Mouse (Mus musculus) liver, embryonic 14.5 days (tissue): ENCODE results near the gene Rsf1. TPM values are rescaled to one million over a fixed set of nuclear protein-coding genes. Genes with fewer than 3 reads are reported as not detected.

Source experiments
- ATAC-seq: fragments of 200-750 bp; cut with Nextera tagmentation; 2 replicates; pipeline ENCODE4 v1.8.0; 2017; ENCODE audit warnings: moderate number of reproducible peaks, mild to moderate bottlenecking, moderate library complexity; ENCODE audit not compliant: insufficient read depth
- DNase-seq, 3 experiments: peaks; one replicate each; pipeline ENCODE4 v3.0.0-alpha.2; 2012 to 2013; ENCODE audit warnings: low read depth in 3 of 3, low spot score in 3 of 3
- H3K27ac ChIP-seq: fragments of 300-500 bp; sonication (generic); 2 replicates; pipeline ENCODE4 v1.5.1; 2014; ENCODE audit warnings: moderate library complexity, mild to moderate bottlenecking, control low read depth, inconsistent platforms
- H3K27me3 ChIP-seq: fragments of 300-500 bp; sonication (generic); 2 replicates; pipeline ENCODE4 v1.6.1; 2014; ENCODE audit warnings: mild to moderate bottlenecking, low read length, moderate library complexity; ENCODE audit not compliant: control insufficient read depth, insufficient read depth
- H3K36me3 ChIP-seq: fragments of 300-500 bp; sonication (generic); replicated peaks from 2 replicates; pipeline ENCODE4 v1.6.1; 2014; ENCODE audit warnings: low read depth; ENCODE audit not compliant: control insufficient read depth, insufficient read depth
- H3K4me1 ChIP-seq, 2 experiments: fragments of 200-500 bp in 1 of 2; fragments of 300-500 bp in 1 of 2; sonication (generic) in 1 of 2; replicated peaks; 2 replicates each; pipeline ENCODE4 v1.6.1; 2012 to 2014; ENCODE audit warnings: antibody characterized with exemption in 1 of 2, inconsistent platforms in 1 of 2, low read length in 1 of 2; ENCODE audit not compliant: control insufficient read depth in 2 of 2, insufficient read depth in 2 of 2
- H3K4me2 ChIP-seq: fragments of 300-500 bp; sonication (generic); 2 replicates; pipeline ENCODE4 v1.6.1; 2014; ENCODE audit warnings: low read depth, mild to moderate bottlenecking, control low read depth, moderate library complexity
- H3K4me3 ChIP-seq, 2 experiments: fragments of 200-500 bp in 1 of 2; fragments of 300-500 bp in 1 of 2; sonication (generic) in 1 of 2; 2 replicates each; pipeline ENCODE4 v1.5.1; 2012 to 2014; ENCODE audit warnings: low read depth in 2 of 2, low read length in 2 of 2, mild to moderate bottlenecking in 2 of 2, control low read depth in 1 of 2, inconsistent platforms in 1 of 2, moderate library complexity in 1 of 2; ENCODE audit not compliant: insufficient read depth in 1 of 2
- H3K9ac ChIP-seq: fragments of 300-500 bp; sonication (generic); replicated peaks from 2 replicates; pipeline ENCODE4 v1.6.1; 2014; ENCODE audit warnings: mild to moderate bottlenecking, control low read depth, moderate library complexity
- H3K9me3 ChIP-seq: fragments of 300-500 bp; sonication (generic); 2 replicates; pipeline ENCODE4 v1.6.1; 2016; ENCODE audit warnings: low read length, mixed read lengths; ENCODE audit not compliant: control insufficient read depth
- CTCF ChIP-seq: IDR thresholded peaks from 2 replicates; pipeline ENCODE4 v1.5.1; 2016; ENCODE audit warnings: antibody characterized with exemption, low read depth, control low read depth
- EP300 ChIP-seq: IDR thresholded peaks from 2 replicates; pipeline ENCODE4 v1.6.1; 2016; ENCODE audit warnings: antibody characterized with exemption, low read depth
- WGBS: fragments of 180-500 bp; shearing (Covaris S2); extraction: QIAGEN DNeasy Blood & Tissue Kit; methylation state at CpG from one replicate; pipeline ENCODE4 v1.1.7; 2014; ENCODE audit not compliant: insufficient replicate concordance; 5-methylcytosine and 5-hydroxymethylcytosine counted together
- polyA plus RNA-seq, 2 experiments: library from polyadenylated mRNA; depleted of rRNA in 1 of 2; stranded (reverse) in 1 of 2; unstranded in 1 of 2; fragments of >200 nt; fragmentation: Nextera tagmentation in 1 of 2; extraction: Ambion mirVana in 1 of 2; gene quantifications; 2 replicates each; pipeline versions ENCODE4 v1.2.1 to v1.2.3; 2012 to 2014

Gene Rsf1
- polyA plus RNA-seq, 2 experiments = 2.8 to 4.9 TPM

- Histone ChIP-seq H3K9ac (no peak overlapping the region), H3K27ac (no peak overlapping the region), H3K4me2 (no peak overlapping the region), H3K9me3 (no peaks in the 10 kb centered on the region), H3K4me3 (no peak overlapping the region), H3K27me3 (no peaks in the 10 kb centered on the region), H3K4me1 (peaks cover 19 to 22% of the 10 kb centered on the region in 2 experiments), H3K36me3 (no peaks in the 10 kb centered on the region)
- 78% methylated on average over 4 of the region's 4 CpGs for WGBS
- no peak for ATAC-seq
- no peak for DNase-seq
- TF ChIP-seq CTCF = no peak
Observed at GRCm38 (mm10) chr7:97592396-97592795, 12.7 kb downstream of the Rsf1 start.

- H3K36me3 ChIP-seq = no peaks in the 10 kb centered on the region
- H3K4me1 ChIP-seq = peaks cover 18 to 23% of the 10 kb centered on the region in 2 experiments
- no peak overlapping the region for H3K4me3 ChIP-seq
- H3K9me3 ChIP-seq = no peaks in the 10 kb centered on the region
- H3K9ac ChIP-seq = no peak overlapping the region
- 72% methylated on average over 2 of the region's 2 CpGs for WGBS
- DNase-seq (no peak), ATAC-seq (no peak)
- TF ChIP-seq EP300 = no peak
- no peak for TF ChIP-seq CTCF
- no peaks in the 10 kb centered on the region for H3K27me3 ChIP-seq
- no peak overlapping the region for H3K4me2 ChIP-seq
- H3K27ac ChIP-seq = no peak overlapping the region
Observed at GRCm38 (mm10) chr7:97593535-97593934, 13.8 kb downstream of the Rsf1 start.

- Histone ChIP-seq H3K9me3 (no peaks in the 10 kb centered on the region), H3K4me3 (no peak overlapping the region), H3K4me2 (no peak overlapping the region), H3K4me1 (peaks cover 2 to 5% of the 10 kb centered on the region in 2 experiments; a peak in 3 of 4 replicates), H3K36me3 (no peaks in the 10 kb centered on the region), H3K27me3 (no peaks in the 10 kb centered on the region), H3K27ac (no peak overlapping the region), H3K9ac (no peak overlapping the region)
- WGBS = 40% methylated on average over 2 of the region's 2 CpGs
- DNase-seq (no peak), ATAC-seq (no peak)
- no peak for TF ChIP-seq EP300
- TF ChIP-seq CTCF = no peak
Observed at GRCm38 (mm10) chr7:97598548-97598947, 18.9 kb downstream of the Rsf1 start.

- Histone ChIP-seq H3K27ac (no peak overlapping the region), H3K27me3 (no peaks in the 10 kb centered on the region), H3K36me3 (peaks cover 3% of the 10 kb centered on the region; the same call in 1 of the 2 replicates), H3K4me2 (no peak overlapping the region), H3K4me3 (no peak overlapping the region), H3K9me3 (no peaks in the 10 kb centered on the region), H3K9ac (no peak overlapping the region), H3K4me1 (no peaks in the 10 kb centered on the region)
- ATAC-seq (no peak), DNase-seq (no peak)
- 87% methylated on average over 5 of the region's 5 CpGs for WGBS
- TF ChIP-seq CTCF (no peak), EP300 (no peak)
Observed at GRCm38 (mm10) chr7:97621346-97621745, 41.7 kb downstream of the Rsf1 start.

GRCm38 (mm10) chr7:97622676-97623075, 43.0 kb downstream of the Rsf1 start:
- H3K4me3 ChIP-seq = no peak overlapping the region
- H3K4me2 ChIP-seq = no peak overlapping the region
- ATAC-seq = no peak
- no peak for TF ChIP-seq EP300
- no peak for TF ChIP-seq CTCF
- no peaks in the 10 kb centered on the region for H3K9me3 ChIP-seq
- H3K27me3 ChIP-seq = no peaks in the 10 kb centered on the region
- no peak overlapping the region for H3K27ac ChIP-seq
- H3K9ac ChIP-seq = no peak overlapping the region
- DNase-seq = no peak
- no peaks in the 10 kb centered on the region for H3K4me1 ChIP-seq
- peaks cover 2% of the 10 kb centered on the region; the same call in 1 of the 2 replicates for H3K36me3 ChIP-seq
- 75% methylated on average over 1 of the region's 1 CpGs for WGBS
